Mouse (Mus musculus) heart, postnatal 10 days (tissue): ENCODE results near the gene Lpo. TPM values are rescaled to one million over a fixed set of nuclear protein-coding genes. Genes with fewer than 3 reads are reported as not detected.

Experiments
- DNase-seq, 2 experiments: peaks; one replicate each; pipeline ENCODE4 v3.0.0; 2021
- intact Hi-C: fragments of 180-260 bp; cut with DNase I; formaldehyde crosslinking; loops from one replicate; pipeline ENCODE4 v1.15.1; 2025
- microRNA-seq, 2 experiments: library from miRNA; unstranded; fragments of <30 nt; microRNA quantifications; one replicate each; pipeline ENCODE4 v1.2.0; 2022
- total RNA-seq, 2 experiments: library from RNA; stranded (reverse); gene quantifications; 2 replicates each; pipeline ENCODE4 v1.2.3; 2021

The Lpo gene
- total RNA-seq, 2 experiments from 2014 or later, result not detected

- no peak for DNase-seq
- intact Hi-C loops, result no loop called here
These were observed 68.5 kb downstream of the Lpo start for GRCm38 (mm10) chr11:87759609-87760005.

GRCm38 (mm10) chr11:87758957-87759608 lies 69.0 kb downstream of the Lpo start:
- intact Hi-C loops, result no loop called here

GRCm38 (mm10) chr11:87758161-87758911 lies 69.8 kb downstream of the Lpo start:
- intact Hi-C loops, result no loop called here
- no peak for DNase-seq

More at GRCm38 (mm10) chr11:87758957-87759608, 69.0 kb downstream of the Lpo start:
- DNase-seq, result no peak

GRCm38 (mm10) chr11:87757001-87757954 lies 70.8 kb downstream of the Lpo start:
- intact Hi-C loops, result no loop called here

More at GRCm38 (mm10) chr11:87757001-87757954, 70.8 kb downstream of the Lpo start:
- DNase-seq, result no peak

Small RNA genes within 50 kb of the gene (microRNA-seq; reads per million reads assigned to microRNA genes)
- gene Mir142 (0 reads per million in 2 experiments), gene Mir142b (0 reads per million in 2 experiments)

Other genes with a start within 250 kb of the Lpo start
- gene Mtmr4, start 236.1 kb downstream of the Lpo start, total RNA-seq, result 10 to 100 TPM; 14.5 to 15.1 TPM
- gene Hsf5, start 211.1 kb downstream of the Lpo start, total RNA-seq, result under 1 TPM; 0.05 to 0.14 TPM
- under 1 TPM; 0.34 to 0.40 TPM for gene Rnf43, start 165.6 kb downstream of the Lpo start, total RNA-seq
- gene Supt4a, start 90.7 kb downstream of the Lpo start, total RNA-seq, result 10 to 100 TPM; 50.5 to 56.9 TPM
- under 1 TPM; 0.15 to 0.31 TPM for gene Tspoap1, start 67.7 kb downstream of the Lpo start, total RNA-seq
- gene Mpo, start 34.7 kb downstream of the Lpo start, total RNA-seq, result not detected
- gene Mks1, start 24.9 kb upstream of the Lpo start, total RNA-seq, result 1 to 10 TPM; 3.3 to 3.9 TPM
- not detected for gene Epx, start 47.2 kb upstream of the Lpo start, total RNA-seq
- gene Olfr462, start 64.0 kb upstream of the Lpo start, total RNA-seq, result not detected
- gene Olfr463, start 69.1 kb upstream of the Lpo start, total RNA-seq, result not detected
- gene Olfr464, start 92.7 kb upstream of the Lpo start, total RNA-seq, result not detected
- gene Dynll2, start 159.2 kb upstream of the Lpo start, total RNA-seq, result 100 to 1,000 TPM; 236 to 257 TPM
- gene Srsf1, start 219.1 kb upstream of the Lpo start, total RNA-seq, result 100 to 1,000 TPM; 156 to 160 TPM
- gene Vezf1, start 240.0 kb upstream of the Lpo start, total RNA-seq, result 10 to 100 TPM; 44.9 to 45.7 TPM